Mouse (Mus musculus) midbrain, embryonic 14.5 days (tissue): ENCODE results near the gene 4933430I17Rik. TPM values are rescaled to one million over a fixed set of nuclear protein-coding genes. Genes with fewer than 3 reads are reported as not detected.

Source experiments
- ATAC-seq: fragments of 200-750 bp; cut with Nextera tagmentation; 2 replicates; pipeline ENCODE4 v1.8.0; 2017; ENCODE audit warnings: moderate number of reproducible peaks, moderate library complexity; ENCODE audit not compliant: low FRiP score, low TSS enrichment
- DNase-seq: peaks from one replicate; pipeline ENCODE4 v3.0.0-alpha.2; 2015
- H3K27ac ChIP-seq: fragments of 300-500 bp; sonication (generic); replicated peaks from 2 replicates; pipeline ENCODE4 v1.5.1; 2014; ENCODE audit warnings: mild to moderate bottlenecking, low read depth, low read length, moderate library complexity
- H3K27me3 ChIP-seq: fragments of 300-500 bp; sonication (generic); 2 replicates; pipeline ENCODE4 v1.6.1; 2014; ENCODE audit warnings: low read length, control low read depth, mixed read lengths; ENCODE audit not compliant: control insufficient read depth, insufficient read depth
- H3K36me3 ChIP-seq: fragments of 300-500 bp; sonication (generic); 2 replicates; pipeline ENCODE4 v1.6.1; 2014; ENCODE audit warnings: low read length, control low read depth; ENCODE audit not compliant: control insufficient read depth, insufficient read depth
- H3K4me1 ChIP-seq: fragments of 300-500 bp; sonication (generic); 2 replicates; pipeline ENCODE4 v1.6.1; 2014; ENCODE audit warnings: mild to moderate bottlenecking, antibody characterized with exemption, low read length, control low read depth; ENCODE audit not compliant: control insufficient read depth, insufficient read depth
- H3K4me2 ChIP-seq: fragments of 300-500 bp; sonication (generic); 2 replicates; pipeline ENCODE4 v1.6.1; 2014; ENCODE audit warnings: mild to moderate bottlenecking, low read length, moderate library complexity
- H3K4me3 ChIP-seq: fragments of 300-500 bp; sonication (generic); replicated peaks from 2 replicates; pipeline ENCODE4 v1.5.1; 2014; ENCODE audit warnings: low read depth, low read length
- H3K9ac ChIP-seq: fragments of 300-500 bp; sonication (generic); replicated peaks from 2 replicates; pipeline ENCODE4 v1.6.1; 2014; ENCODE audit warnings: mild to moderate bottlenecking, low read length, moderate library complexity
- H3K9me3 ChIP-seq: fragments of 300-500 bp; sonication (generic); 2 replicates; pipeline ENCODE4 v1.6.1; 2016; ENCODE audit warnings: low read length, control low read depth, mixed read lengths; ENCODE audit not compliant: control insufficient read depth
- WGBS: fragments of 180-500 bp; shearing (Covaris S2); extraction: QIAGEN DNeasy Blood & Tissue Kit; methylation state at CpG from one replicate; pipeline ENCODE4 v1.1.7; 2014; 5-methylcytosine and 5-hydroxymethylcytosine counted together
- polyA plus RNA-seq: library from polyadenylated mRNA; unstranded; fragments of >200 nt; fragmentation: Nextera tagmentation; extraction: Ambion mirVana; gene quantifications from 2 replicates; pipeline ENCODE4 v1.2.1, GENCODE M21; 2014

4933430I17Rik gene
- polyA plus RNA-seq, 1 experiment from 2014 or later = 0.78 TPM

GRCm38 (mm10) chr4:62501534-62501933, 23.6 kb upstream of the 4933430I17Rik start:
- Histone ChIP-seq H3K9ac (peak overlapping the region; percentile 82), H3K27ac (peak overlapping the region; percentile 55; the same call in 1 of the 2 replicates), H3K4me1 (peaks cover 2% of the 10 kb centered on the region; the same call in 1 of the 2 replicates), H3K27me3 (no peaks in the 10 kb centered on the region), H3K4me3 (peak overlapping the region; percentile 72), H3K4me2 (peak overlapping the region; percentile 72), H3K36me3 (peaks cover 26% of the 10 kb centered on the region), H3K9me3 (no peaks in the 10 kb centered on the region)
- ATAC-seq = peak; percentile 12; the same call in 1 of the 2 replicates
- DNase-seq = no peak
- WGBS = 3% methylated on average over 7 of the region's 7 CpGs

- DNase-seq (peak; percentile 94), ATAC-seq (peak; percentile 95)
- H3K4me3 ChIP-seq = peak overlapping the region; percentile 72
- peaks cover 24% of the 10 kb centered on the region for H3K36me3 ChIP-seq
- 1% methylated on average over 38 of the region's 38 CpGs for WGBS
- peak overlapping the region; percentile 72 for H3K4me2 ChIP-seq
- H3K27ac ChIP-seq = peak overlapping the region; percentile 55; the same call in 1 of the 2 replicates
- H3K4me1 ChIP-seq = peaks cover 2% of the 10 kb centered on the region; the same call in 1 of the 2 replicates
- H3K9ac ChIP-seq = peak overlapping the region; percentile 82
- H3K27me3 ChIP-seq = no peaks in the 10 kb centered on the region
- H3K9me3 ChIP-seq = no peaks in the 10 kb centered on the region
These were observed 23.0 kb upstream of the 4933430I17Rik start for GRCm38 (mm10) chr4:62501964-62502732.

- WGBS = 82% methylated on average over 7 of the region's 7 CpGs
These were observed 22.2 kb upstream of the 4933430I17Rik start for GRCm38 (mm10) chr4:62502969-62503368.

GRCm38 (mm10) chr4:62503374-62503970, 21.7 kb upstream of the 4933430I17Rik start, which contains the start of gene Hdhd3:
Gene Hdhd3, minus strand, starts transcription at chr4:62503467.
- Histone ChIP-seq H3K27ac (peak within 1 kb of the TSS; percentile 55; the same call in 1 of the 2 replicates), H3K36me3 (peaks cover 21% of the 10 kb centered on the region), H3K27me3 (no peaks in the 10 kb centered on the region), H3K9ac (peak within 1 kb of the TSS; percentile 82), H3K4me3 (peak within 1 kb of the TSS; percentile 72), H3K9me3 (no peaks in the 10 kb centered on the region), H3K4me1 (peaks cover 2% of the 10 kb centered on the region; the same call in 1 of the 2 replicates), H3K4me2 (peak within 1 kb of the TSS; percentile 72)
- WGBS = 89% methylated on average over 3 of the region's 3 CpGs
- no peak for DNase-seq
- ATAC-seq = no peak

More at GRCm38 (mm10) chr4:62502969-62503368, 22.2 kb upstream of the 4933430I17Rik start:
- no peak for DNase-seq
- Histone ChIP-seq H3K4me1 (peaks cover 2% of the 10 kb centered on the region; the same call in 1 of the 2 replicates), H3K4me3 (no peak overlapping the region), H3K27me3 (no peaks in the 10 kb centered on the region), H3K36me3 (peaks cover 20% of the 10 kb centered on the region), H3K4me2 (no peak overlapping the region), H3K27ac (no peak overlapping the region), H3K9me3 (no peaks in the 10 kb centered on the region), H3K9ac (no peak overlapping the region)
- ATAC-seq = no peak

- H3K4me1 ChIP-seq = peaks cover 2% of the 10 kb centered on the region; the same call in 1 of the 2 replicates
- H3K9ac ChIP-seq = no peak overlapping the region
- H3K9me3 ChIP-seq = no peaks in the 10 kb centered on the region
- 91% methylated on average over 3 of the region's 3 CpGs for WGBS
- no peak overlapping the region for H3K27ac ChIP-seq
- H3K36me3 ChIP-seq = peaks cover 34% of the 10 kb centered on the region
- H3K27me3 ChIP-seq = no peaks in the 10 kb centered on the region
- DNase-seq = no peak
- H3K4me2 ChIP-seq = no peak overlapping the region
- H3K4me3 ChIP-seq = no peak overlapping the region
- ATAC-seq = no peak
These were observed 19.2 kb upstream of the 4933430I17Rik start for GRCm38 (mm10) chr4:62505991-62506390.

- Histone ChIP-seq H3K9ac (no peak overlapping the region), H3K4me3 (no peak overlapping the region), H3K9me3 (no peaks in the 10 kb centered on the region), H3K4me2 (no peak overlapping the region), H3K36me3 (peaks cover 42% of the 10 kb centered on the region), H3K4me1 (no peaks in the 10 kb centered on the region), H3K27me3 (no peaks in the 10 kb centered on the region), H3K27ac (no peak overlapping the region)
- WGBS = 72% methylated on average over 2 of the region's 2 CpGs
- DNase-seq (peak; percentile 26), ATAC-seq (no peak)
These were observed 18.4 kb upstream of the 4933430I17Rik start for GRCm38 (mm10) chr4:62506798-62507197.

- Histone ChIP-seq H3K4me1 (no peaks in the 10 kb centered on the region), H3K27ac (no peak overlapping the region), H3K9me3 (no peaks in the 10 kb centered on the region), H3K4me2 (no peak overlapping the region), H3K4me3 (no peak overlapping the region), H3K36me3 (peaks cover 61% of the 10 kb centered on the region), H3K9ac (no peak overlapping the region), H3K27me3 (no peaks in the 10 kb centered on the region)
- DNase-seq = no peak
- 94% methylated on average over 5 of the region's 5 CpGs for WGBS
- ATAC-seq = no peak
These were observed 16.3 kb upstream of the 4933430I17Rik start for GRCm38 (mm10) chr4:62508839-62509238.

GRCm38 (mm10) chr4:62509946-62510345, 15.2 kb upstream of the 4933430I17Rik start:
- DNase-seq = no peak
- H3K4me1 ChIP-seq = no peaks in the 10 kb centered on the region
- H3K9ac ChIP-seq = no peak overlapping the region
- WGBS = 94% methylated on average over 11 of the region's 11 CpGs
- no peak overlapping the region for H3K27ac ChIP-seq
- H3K9me3 ChIP-seq = no peaks in the 10 kb centered on the region
- H3K27me3 ChIP-seq = no peaks in the 10 kb centered on the region
- peaks cover 64% of the 10 kb centered on the region for H3K36me3 ChIP-seq
- ATAC-seq = no peak
- no peak overlapping the region for H3K4me3 ChIP-seq
- no peak overlapping the region for H3K4me2 ChIP-seq
